Mouse (Mus musculus) forebrain, postnatal 0 days (tissue): ENCODE results near the gene 5730596B20Rik. TPM values are rescaled to one million over a fixed set of nuclear protein-coding genes. Genes with fewer than 3 reads are reported as not detected.

Experiments
- ATAC-seq: fragments of 200-750 bp; cut with Nextera tagmentation; 2 replicates; pipeline ENCODE4 v1.8.0; 2017; ENCODE audit warnings: mild to moderate bottlenecking, moderate library complexity
- DNase-seq: peaks from one replicate; pipeline ENCODE4 v3.0.0-alpha.2; 2015
- H3K27ac ChIP-seq: fragments of 300-500 bp; sonication (generic); 2 replicates; pipeline ENCODE4 v1.5.1; 2014; ENCODE audit warnings: low read depth, mild to moderate bottlenecking, antibody characterized with exemption, low read length, moderate library complexity, mixed read lengths
- H3K27me3 ChIP-seq: fragments of 300-500 bp; sonication (generic); 2 replicates; pipeline ENCODE4 v1.6.1; 2014; ENCODE audit warnings: mild to moderate bottlenecking, low read length, mixed read lengths; ENCODE audit not compliant: insufficient read depth
- H3K36me3 ChIP-seq: fragments of 300-500 bp; sonication (generic); 2 replicates; pipeline ENCODE4 v1.6.1; 2014; ENCODE audit warnings: mild to moderate bottlenecking, moderate library complexity; ENCODE audit not compliant: insufficient read depth
- H3K4me1 ChIP-seq: fragments of 300-500 bp; sonication (generic); 2 replicates; pipeline ENCODE4 v1.6.1; 2014; ENCODE audit warnings: antibody characterized with exemption; ENCODE audit not compliant: insufficient read depth
- H3K4me2 ChIP-seq: fragments of 300-500 bp; sonication (generic); 2 replicates; pipeline ENCODE4 v1.6.1; 2014; ENCODE audit warnings: low read depth, mild to moderate bottlenecking, moderate library complexity
- H3K4me3 ChIP-seq: fragments of 300-500 bp; sonication (generic); 2 replicates; pipeline ENCODE4 v1.5.1; 2014; ENCODE audit warnings: low read depth, low read length, mixed read lengths
- H3K9ac ChIP-seq: fragments of 300-500 bp; sonication (generic); 2 replicates; pipeline ENCODE4 v1.6.1; 2014; ENCODE audit warnings: mild to moderate bottlenecking
- H3K9me3 ChIP-seq: fragments of 300-500 bp; sonication (generic); 2 replicates; pipeline ENCODE4 v1.6.1; 2016; ENCODE audit warnings: low read length
- CTCF ChIP-seq: sonication (generic); IDR thresholded peaks from 2 replicates; pipeline ENCODE4 v1.5.1; 2016; ENCODE audit warnings: antibody characterized with exemption, control low read depth, low read depth
- WGBS: fragments of 180-500 bp; shearing (Covaris S2); extraction: QIAGEN DNeasy Blood & Tissue Kit; methylation state at CpG from one replicate; pipeline ENCODE4 v1.1.7; 2014; 5-methylcytosine and 5-hydroxymethylcytosine counted together
- polyA plus RNA-seq: library from polyadenylated mRNA; unstranded; fragments of >200 nt; fragmentation: Nextera tagmentation; extraction: Ambion mirVana; gene quantifications from 2 replicates; pipeline ENCODE4 v1.2.1, GENCODE M21; 2015
- total RNA-seq: library from RNA; depleted of rRNA; stranded (reverse); fragments of >200 nt; gene quantifications from 2 replicates; pipeline ENCODE4 v1.2.3, GENCODE M21; 2014

Gene 5730596B20Rik
- total and polyA plus RNA-seq, 2 experiments from 2014 or later, result not detected

DNA sequence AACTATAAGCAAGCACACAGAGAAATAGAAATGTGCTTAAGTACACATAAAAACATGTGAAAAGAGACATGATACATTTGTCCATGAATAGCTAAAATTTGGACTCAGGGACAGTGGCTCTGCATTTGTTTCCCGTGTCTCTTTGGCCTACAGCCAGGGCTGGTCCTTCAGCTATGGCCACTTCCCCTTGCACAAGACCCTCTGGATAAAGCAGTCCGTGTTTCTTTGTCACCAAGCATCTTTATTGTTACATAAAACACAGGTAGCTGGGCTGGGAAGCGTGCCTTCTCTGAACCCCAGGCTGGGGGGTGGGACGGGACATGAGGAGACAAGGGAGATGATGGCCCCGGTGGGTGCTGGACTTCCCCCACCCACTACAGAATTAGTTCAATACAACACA lies 37.0 kb downstream of the 5730596B20Rik start:
- Histone ChIP-seq H3K4me2 (no peak overlapping the region), H3K36me3 (no peaks in the 10 kb centered on the region), H3K27ac (no peak overlapping the region), H3K27me3 (peaks cover 97% of the 10 kb centered on the region), H3K4me1 (peaks cover 4% of the 10 kb centered on the region; the same call in 1 of the 2 replicates), H3K9ac (no peak overlapping the region), H3K9me3 (no peaks in the 10 kb centered on the region), H3K4me3 (no peak overlapping the region)
- ATAC-seq (no peak), DNase-seq (no peak)
- TF ChIP-seq CTCF, result no peak
- 9% methylated on average over 5 of the region's 5 CpGs for WGBS

- H3K27me3 ChIP-seq, result peaks cover 97% of the 10 kb centered on the region
- peaks cover 4% of the 10 kb centered on the region; the same call in 1 of the 2 replicates for H3K4me1 ChIP-seq
- TF ChIP-seq CTCF, result no peak
- H3K9ac ChIP-seq, result no peak overlapping the region
- ATAC-seq (no peak), DNase-seq (no peak)
- no peak overlapping the region for H3K4me2 ChIP-seq
- no peak overlapping the region for H3K27ac ChIP-seq
- WGBS, result 9% methylated on average over 3 of the region's 3 CpGs
- no peaks in the 10 kb centered on the region for H3K9me3 ChIP-seq
- H3K4me3 ChIP-seq, result no peak overlapping the region
- no peaks in the 10 kb centered on the region for H3K36me3 ChIP-seq
Measured at GRCm38 (mm10) chr6:52215070-52215469, 37.8 kb downstream of the 5730596B20Rik start.

- ATAC-seq (no peak), DNase-seq (no peak)
- 2% methylated on average over 30 of the region's 30 CpGs for WGBS
- Histone ChIP-seq H3K9me3 (no peaks in the 10 kb centered on the region), H3K4me3 (no peak overlapping the region), H3K4me2 (no peak overlapping the region), H3K4me1 (peaks cover 4% of the 10 kb centered on the region; the same call in 1 of the 2 replicates), H3K9ac (no peak overlapping the region), H3K27ac (no peak overlapping the region), H3K27me3 (peaks cover 98% of the 10 kb centered on the region), H3K36me3 (no peaks in the 10 kb centered on the region)
- no peak for TF ChIP-seq CTCF
Measured at GRCm38 (mm10) chr6:52215771-52216535, 38.7 kb downstream of the 5730596B20Rik start.

GRCm38 (mm10) chr6:52216691-52217458 lies 39.6 kb downstream of the 5730596B20Rik start:
- no peaks in the 10 kb centered on the region for H3K9me3 ChIP-seq
- 3% methylated on average over 60 of the region's 60 CpGs for WGBS
- H3K27me3 ChIP-seq, result peaks cover 98% of the 10 kb centered on the region
- H3K36me3 ChIP-seq, result no peaks in the 10 kb centered on the region
- H3K4me2 ChIP-seq, result peak overlapping the region; percentile 9; the same call in 1 of the 2 replicates
- ATAC-seq (no peak), DNase-seq (no peak)
- no peak overlapping the region for H3K27ac ChIP-seq
- H3K4me3 ChIP-seq, result peak overlapping the region; percentile 12; the same call in 1 of the 2 replicates
- TF ChIP-seq CTCF, result no peak
- H3K4me1 ChIP-seq, result peaks cover 4% of the 10 kb centered on the region; the same call in 1 of the 2 replicates
- no peak overlapping the region for H3K9ac ChIP-seq

DNA sequence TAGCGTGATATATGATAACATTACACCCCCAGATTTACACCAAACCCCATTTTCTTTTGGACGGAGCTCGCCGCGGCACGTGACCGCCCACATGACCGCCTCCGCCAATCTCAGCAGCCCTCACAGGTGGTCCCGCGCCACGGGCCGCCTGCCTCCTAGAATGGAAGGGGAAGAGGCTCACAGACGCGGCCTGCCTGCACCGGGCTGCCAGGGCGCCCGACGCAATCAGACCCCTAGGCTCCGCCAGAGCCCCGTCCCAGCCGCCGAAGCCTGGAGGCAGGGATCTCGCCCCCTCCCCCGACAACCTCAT lies 40.1 kb downstream of the 5730596B20Rik start:
- Histone ChIP-seq H3K36me3 (no peaks in the 10 kb centered on the region), H3K9me3 (no peaks in the 10 kb centered on the region), H3K4me2 (peak overlapping the region; percentile 9; the same call in 1 of the 2 replicates), H3K4me1 (peaks cover 4% of the 10 kb centered on the region; the same call in 1 of the 2 replicates), H3K4me3 (peak overlapping the region; percentile 12; the same call in 1 of the 2 replicates), H3K27me3 (peaks cover 98% of the 10 kb centered on the region), H3K27ac (no peak overlapping the region), H3K9ac (no peak overlapping the region)
- DNase-seq, result no peak
- no peak for ATAC-seq
- under 1% methylated on average over 25 of the region's 25 CpGs for WGBS
- no peak for TF ChIP-seq CTCF

DNA sequence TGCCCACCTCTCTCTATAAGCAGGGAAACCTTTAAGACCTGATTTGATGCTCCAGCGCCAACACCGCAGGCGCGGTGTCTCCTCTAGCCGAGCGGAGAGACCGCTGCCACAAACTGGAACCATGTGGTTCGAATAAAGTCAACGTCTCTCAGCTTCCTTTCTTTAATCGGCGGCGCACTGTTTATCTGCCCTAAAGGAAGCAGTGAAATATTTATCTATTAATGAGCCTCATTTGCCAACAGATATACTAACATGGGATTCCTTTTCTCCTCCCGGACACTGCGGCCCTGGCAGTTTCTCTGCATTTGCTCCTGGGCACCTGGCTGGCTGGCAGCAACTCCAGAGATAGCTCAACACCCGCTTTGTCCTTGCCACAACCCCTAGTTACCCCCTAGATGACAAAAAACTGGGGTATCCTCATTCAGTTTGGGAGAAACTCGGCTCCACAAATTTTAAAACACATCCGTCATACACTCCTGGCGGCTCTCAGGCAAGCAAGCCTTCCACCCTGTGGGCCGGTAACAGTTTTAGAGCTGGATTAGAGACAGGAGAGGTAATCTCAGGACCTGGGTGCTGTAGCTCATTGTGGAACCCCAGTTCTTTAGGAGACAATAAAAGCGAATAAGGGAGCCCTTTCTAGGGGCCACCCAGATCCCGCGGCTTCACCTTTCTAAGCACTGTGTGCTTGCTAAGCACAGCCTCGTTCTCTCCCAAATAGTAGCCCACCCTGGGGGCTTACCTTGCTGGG lies 40.8 kb downstream of the 5730596B20Rik start:
- H3K4me2 ChIP-seq, result no peak overlapping the region
- no peak overlapping the region for H3K9ac ChIP-seq
- WGBS, result 5% methylated on average over 23 of the region's 23 CpGs
- no peak for ATAC-seq
- H3K27ac ChIP-seq, result no peak overlapping the region
- peaks cover 99% of the 10 kb centered on the region for H3K27me3 ChIP-seq
- DNase-seq, result no peak
- no peak for TF ChIP-seq CTCF
- H3K36me3 ChIP-seq, result no peaks in the 10 kb centered on the region
- H3K4me1 ChIP-seq, result peaks cover 4% of the 10 kb centered on the region; the same call in 1 of the 2 replicates
- H3K4me3 ChIP-seq, result no peak overlapping the region
- no peaks in the 10 kb centered on the region for H3K9me3 ChIP-seq
